Mouse (Mus musculus) CH12.LX (cell line): ENCODE data around the gene Igsf6. TPM values are rescaled to one million over a fixed set of nuclear protein-coding genes. Genes with fewer than 3 reads are reported as not detected.

Experiments used
- DNase-seq: peaks from one replicate; pipeline ENCODE4 v3.0.0-alpha.2; 2013; ENCODE audit errors: extremely low read depth
- H3K27ac ChIP-seq: 2 replicates; pipeline ENCODE4 v1.5.1; 2012; ENCODE audit warnings: low read depth, mild to moderate bottlenecking, control low read depth, moderate library complexity; ENCODE audit not compliant: insufficient read depth
- H3K27me3 ChIP-seq: replicated peaks from 2 replicates; pipeline ENCODE3; 2012; ENCODE audit warnings: inconsistent platforms
- H3K36me3 ChIP-seq, 2 experiments: replicated peaks in 1 of 2; 2 replicates each; pipeline versions ENCODE3 to v1.6.1; 2012; ENCODE audit warnings: inconsistent platforms in 1 of 2, low read length in 1 of 2, mild to moderate bottlenecking in 1 of 2, mixed read lengths in 1 of 2, moderate library complexity in 1 of 2; ENCODE audit not compliant: control insufficient read depth in 1 of 2, insufficient read depth in 1 of 2
- H3K4me1 ChIP-seq, 2 experiments: 2 replicates each; pipeline ENCODE4 v1.6.1; 2012; ENCODE audit warnings: inconsistent platforms in 1 of 2, moderate library complexity in 1 of 2; ENCODE audit not compliant: insufficient read depth in 2 of 2, control insufficient read depth in 1 of 2
- H3K4me2 ChIP-seq: 2 replicates; pipeline ENCODE4 v1.6.1; 2012; ENCODE audit warnings: low read depth, mild to moderate bottlenecking, control low read depth; ENCODE audit not compliant: poor library complexity, insufficient read depth, severe bottlenecking
- H3K4me3 ChIP-seq, 3 experiments: fragments of 150-350 bp in 1 of 3; sonication (generic) in 1 of 3; replicated peaks in 1 of 3; 2 replicates each; pipeline versions ENCODE3 to v1.5.1; 2011 to 2012; ENCODE audit warnings: low read depth in 2 of 3, low read length in 2 of 3, mild to moderate bottlenecking in 2 of 3, moderate library complexity in 2 of 3, control low read depth in 1 of 3, improper control_type of control experiment in 1 of 3, inconsistent platforms in 1 of 3, mixed read lengths in 1 of 3; ENCODE audit not compliant: poor library complexity in 1 of 3
- H3K79me2 ChIP-seq: replicated peaks from 2 replicates; pipeline ENCODE4 v1.6.1; 2012; ENCODE audit warnings: mild to moderate bottlenecking, moderate library complexity; ENCODE audit not compliant: control insufficient read depth, poor library complexity, insufficient read depth, severe bottlenecking; ENCODE audit errors: extremely low read depth
- H3K9ac ChIP-seq: 2 replicates; pipeline ENCODE4 v1.6.1; 2012; ENCODE audit warnings: low read depth, mild to moderate bottlenecking, control low read depth, moderate library complexity; ENCODE audit not compliant: insufficient read depth
- H3K9me3 ChIP-seq: replicated peaks from 2 replicates; pipeline ENCODE3; 2012; ENCODE audit warnings: low read length, inconsistent platforms, mixed read lengths
- CHD2 ChIP-seq: IDR thresholded peaks from 2 replicates; pipeline ENCODE4 v1.6.1; 2011; ENCODE audit warnings: low read length, improper control_type of control experiment
- ELF1 ChIP-seq: IDR thresholded peaks from 2 replicates; pipeline ENCODE4 v1.6.1; 2014; ENCODE audit warnings: low read depth, mild to moderate bottlenecking, inconsistent platforms, low read length, improper control_type of control experiment
- EP300 ChIP-seq: IDR thresholded peaks from 2 replicates; pipeline ENCODE4 v1.6.1; 2011; ENCODE audit warnings: low read length, improper control_type of control experiment
- IRF4 ChIP-seq: IDR thresholded peaks from 2 replicates; pipeline ENCODE4 v1.6.1; 2014; ENCODE audit warnings: low read depth, mild to moderate bottlenecking, inconsistent platforms, low read length, improper control_type of control experiment
- JUN ChIP-seq: IDR thresholded peaks from 2 replicates; pipeline ENCODE4 v1.6.1; 2011; ENCODE audit warnings: low read depth, mild to moderate bottlenecking, low read length, improper control_type of control experiment, moderate library complexity; ENCODE audit not compliant: insufficient read depth
- MAFK ChIP-seq: IDR thresholded peaks from 2 replicates; pipeline ENCODE4 v1.6.1; 2011; ENCODE audit warnings: low read length, improper control_type of control experiment; ENCODE audit not compliant: insufficient replicate concordance
- MEF2A ChIP-seq: IDR thresholded peaks from 2 replicates; pipeline ENCODE4 v1.6.1; 2014; ENCODE audit warnings: low read depth, mild to moderate bottlenecking, inconsistent platforms, low read length, improper control_type of control experiment, borderline replicate concordance
- MYC ChIP-seq: IDR thresholded peaks from 2 replicates; pipeline ENCODE4 v1.6.1; 2011; ENCODE audit warnings: low read depth, mild to moderate bottlenecking, improper control_type of control experiment, low read length
- POLR2A ChIP-seq: IDR thresholded peaks from 2 replicates; pipeline ENCODE4 v1.6.1; 2011; ENCODE audit warnings: low read depth, mild to moderate bottlenecking, improper control_type of control experiment, low read length
- RCOR1 ChIP-seq: conservative IDR thresholded peaks from 2 replicates; pipeline ENCODE4 v1.6.1; 2012; ENCODE audit warnings: low read depth, mild to moderate bottlenecking, inconsistent platforms, low read length, improper control_type of control experiment
- SIN3A ChIP-seq: IDR thresholded peaks from 2 replicates; pipeline ENCODE4 v1.6.1; 2012; ENCODE audit warnings: low read length, improper control_type of control experiment, inconsistent platforms
- SMC3 ChIP-seq: IDR thresholded peaks from 2 replicates; pipeline ENCODE4 v1.6.1; 2011; ENCODE audit warnings: low read depth, low read length, improper control_type of control experiment
- TBP ChIP-seq: conservative IDR thresholded peaks from 2 replicates; pipeline ENCODE4 v1.6.1; 2011; ENCODE audit warnings: low read depth, low read length, improper control_type of control experiment
- TCF12 ChIP-seq: IDR thresholded peaks from 2 replicates; pipeline ENCODE4 v1.6.1; 2014; ENCODE audit warnings: low read depth, mild to moderate bottlenecking, inconsistent platforms, low read length, improper control_type of control experiment
- USF1 ChIP-seq: IDR thresholded peaks from 2 replicates; pipeline ENCODE4 v1.6.1; 2014; ENCODE audit warnings: low read depth, mild to moderate bottlenecking, inconsistent platforms, low read length, improper control_type of control experiment
- USF2 ChIP-seq: conservative IDR thresholded peaks from 2 replicates; pipeline ENCODE4 v1.6.1; 2011; ENCODE audit warnings: low read depth, low read length, improper control_type of control experiment
- ZNF384 ChIP-seq: IDR thresholded peaks from 2 replicates; pipeline ENCODE4 v1.6.1; 2012; ENCODE audit warnings: low read depth, low read length, improper control_type of control experiment, inconsistent platforms
- dilution Hi-C: fragments of 300-500 bp; cut with MboI; formaldehyde crosslinking; loops from 2 replicates; pipeline ENCODE4 v1.14.3; 2020; ENCODE audit warnings: low sequenced_read_pairs; ENCODE audit not compliant: extremely low pct_unique_long_range_greater_than_20kb, extremely low pct_ligation_motif_present
- in situ Hi-C: fragments of 300-500 bp; cut with MboI; formaldehyde crosslinking; loops from 3 replicates; pipeline ENCODE4 v1.14.3; 2019; ENCODE audit warnings: low sequenced_read_pairs, low pct_ligation_motif_present, low pct_unique_long_range_greater_than_20kb, mixed read lengths
- polyA plus RNA-seq: library from polyadenylated mRNA; unstranded; fragments of >175 nt; gene quantifications from 2 replicates; pipeline ENCODE4 v1.2.1, GENCODE M21; 2012; ENCODE audit warnings: low read depth; ENCODE audit not compliant: insufficient read length
- total RNA-seq, 2 experiments: library from RNA; depleted of rRNA; stranded (reverse); fragments of 300-350 nt in 1 of 2; fragments of >200 nt in 1 of 2; gene quantifications; 2 replicates each; pipeline ENCODE4 v1.2.3; 2012 to 2014

The Igsf6 gene
- total and polyA plus RNA-seq, 3 experiments = 0.21 TPM; not detected in 2

- H3K36me3 ChIP-seq = peaks cover 0 to 25% of the 10 kb centered on the region in 2 experiments
- H3K4me1 ChIP-seq = peaks cover 0 to 14% of the 10 kb centered on the region in 2 experiments; a peak in 3 of 4 replicates
- H3K9me3 ChIP-seq = no peaks in the 10 kb centered on the region
- H3K79me2 ChIP-seq = peaks cover 42% of the 10 kb centered on the region
- H3K9ac ChIP-seq = no peak overlapping the region
- H3K4me3 ChIP-seq = no peak overlapping the region
- H3K27me3 ChIP-seq = no peaks in the 10 kb centered on the region
- no peak overlapping the region for H3K27ac ChIP-seq
- dilution Hi-C loops (no loop called here), in situ Hi-C loops (no loop called here)
- H3K4me2 ChIP-seq = no peak overlapping the region
- TF ChIP-seq RCOR1 = no peak
- no peak for TF ChIP-seq JUN
- no peak for TF ChIP-seq USF2
- DNase-seq = no peak
These were observed 30.1 kb downstream of the Igsf6 start for GRCm38 (mm10) chr7:121044251-121044650.

GRCm38 (mm10) chr7:121043510-121043909 lies 30.9 kb downstream of the Igsf6 start:
- H3K27me3 ChIP-seq = no peaks in the 10 kb centered on the region
- no peak overlapping the region for H3K27ac ChIP-seq
- H3K9me3 ChIP-seq = no peaks in the 10 kb centered on the region
- peaks cover 44% of the 10 kb centered on the region for H3K79me2 ChIP-seq
- H3K4me2 ChIP-seq = no peak overlapping the region
- TF ChIP-seq IRF4 (no peak), EP300 (no peak), POLR2A (no peak), CHD2 (no peak), RCOR1 (no peak), ZNF384 (no peak), USF1 (no peak), TBP (no peak), SMC3 (no peak), JUN (no peak), ELF1 (no peak), MYC (no peak), TCF12 (no peak), MEF2A (no peak), SIN3A (no peak), MAFK (no peak)
- H3K4me1 ChIP-seq = peaks cover 0 to 14% of the 10 kb centered on the region in 2 experiments; a peak in 3 of 4 replicates
- H3K36me3 ChIP-seq = peaks cover 0 to 26% of the 10 kb centered on the region in 2 experiments
- H3K4me3 ChIP-seq = no peak overlapping the region
- in situ Hi-C loops = no loop called here
- DNase-seq = no peak
- no peak overlapping the region for H3K9ac ChIP-seq
- dilution Hi-C loops = no loop called here
